Mouse (Mus musculus) frontal cortex, postnatal 14 days (tissue): ENCODE data around the gene Hdac4.

ENCODE experiments used
- DNase-seq, 2 experiments: peaks; one replicate each; pipeline ENCODE4 v3.0.0; 2022; ENCODE audit warnings: low spot score in 2 of 2

Gene Hdac4

DNA sequence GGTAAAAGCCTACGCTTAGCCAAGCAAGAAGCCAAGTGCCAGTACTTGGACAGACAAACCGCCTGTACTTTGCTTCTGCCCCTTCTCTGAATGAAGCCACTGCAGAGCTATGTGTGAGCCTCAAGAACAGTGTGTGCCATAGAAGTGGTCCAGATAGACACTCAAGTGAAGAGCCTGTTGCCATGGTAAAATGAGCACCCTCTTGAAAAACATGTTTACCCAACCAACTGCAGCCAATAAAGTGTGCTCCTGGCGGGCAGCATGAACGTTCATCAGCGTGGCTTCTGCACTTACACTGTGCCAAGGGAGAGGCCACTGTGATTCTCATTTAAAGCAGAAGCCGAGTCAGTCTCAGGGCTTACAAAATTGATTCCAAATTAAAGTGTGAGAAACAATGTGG, 165.0 kb downstream of the Hdac4 start:
- DNase-seq, result no peak

GRCm38 (mm10) chr1:92028158-92028557, 167.3 kb downstream of the Hdac4 start:
- no peak for DNase-seq

GRCm38 (mm10) chr1:92026351-92026750, 169.1 kb downstream of the Hdac4 start:
- DNase-seq, result no peak

- DNase-seq, result no peak
Observed at GRCm38 (mm10) chr1:92023906-92024305, 171.6 kb downstream of the Hdac4 start.

GRCm38 (mm10) chr1:92022009-92022408, 173.5 kb downstream of the Hdac4 start:
- DNase-seq, result no peak

GRCm38 (mm10) chr1:92015938-92016672, 179.4 kb downstream of the Hdac4 start:
- no peak for DNase-seq

- no peak for DNase-seq
Observed at GRCm38 (mm10) chr1:92015252-92015651, 180.2 kb downstream of the Hdac4 start.

GRCm38 (mm10) chr1:92014496-92014895, 181.0 kb downstream of the Hdac4 start:
- no peak for DNase-seq

- DNase-seq, result no peak
Observed at GRCm38 (mm10) chr1:92006666-92007065, 188.8 kb downstream of the Hdac4 start.

DNA sequence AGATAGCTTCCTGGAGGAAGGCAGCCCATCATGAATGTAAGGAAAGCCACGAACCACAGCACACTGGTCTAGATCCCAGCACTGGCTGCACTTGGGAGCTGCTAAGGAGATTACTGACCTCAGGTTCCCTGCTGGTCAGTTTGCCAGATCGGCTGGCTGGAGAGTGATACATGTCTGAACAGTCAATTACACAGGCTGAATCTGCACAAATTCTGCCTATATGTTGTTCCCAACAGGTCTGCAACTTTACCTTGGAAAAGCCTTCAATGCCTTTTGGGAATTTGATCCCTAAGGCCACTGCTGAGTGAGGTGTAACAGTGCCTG, 189.9 kb downstream of the Hdac4 start:
- DNase-seq, result no peak

GRCm38 (mm10) chr1:92004906-92005616, 190.4 kb downstream of the Hdac4 start:
- DNase-seq, result no peak

- no peak for DNase-seq
Observed at GRCm38 (mm10) chr1:92004122-92004521, 191.4 kb downstream of the Hdac4 start.

- no peak for DNase-seq
Observed at GRCm38 (mm10) chr1:92000226-92000625, 195.3 kb downstream of the Hdac4 start.

DNA sequence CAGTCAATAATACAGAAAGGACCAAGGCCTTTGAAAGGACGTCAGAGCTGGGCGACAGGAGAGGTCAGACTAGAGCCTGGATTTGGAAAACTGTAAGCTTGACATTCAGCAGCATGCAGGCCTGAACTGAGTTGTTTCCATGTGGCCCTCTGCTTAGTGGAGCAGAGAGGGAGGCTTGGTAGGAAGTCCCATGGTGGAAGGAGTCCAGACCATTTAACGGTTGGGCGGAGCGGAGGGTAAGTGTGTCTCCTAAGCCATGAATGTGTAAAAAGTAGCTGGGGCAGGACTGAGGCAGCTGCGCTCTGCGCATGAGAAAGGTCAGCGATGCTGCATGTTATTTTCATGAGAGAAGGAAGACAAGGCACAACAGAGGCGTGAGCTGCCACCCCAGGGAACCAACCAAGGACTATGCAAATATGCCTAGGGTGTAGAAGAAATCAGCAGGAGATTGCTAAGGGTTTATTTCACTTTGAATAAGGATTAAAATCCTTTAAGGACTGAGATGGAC, 201.8 kb downstream of the Hdac4 start:
- DNase-seq, result no peak

DNA sequence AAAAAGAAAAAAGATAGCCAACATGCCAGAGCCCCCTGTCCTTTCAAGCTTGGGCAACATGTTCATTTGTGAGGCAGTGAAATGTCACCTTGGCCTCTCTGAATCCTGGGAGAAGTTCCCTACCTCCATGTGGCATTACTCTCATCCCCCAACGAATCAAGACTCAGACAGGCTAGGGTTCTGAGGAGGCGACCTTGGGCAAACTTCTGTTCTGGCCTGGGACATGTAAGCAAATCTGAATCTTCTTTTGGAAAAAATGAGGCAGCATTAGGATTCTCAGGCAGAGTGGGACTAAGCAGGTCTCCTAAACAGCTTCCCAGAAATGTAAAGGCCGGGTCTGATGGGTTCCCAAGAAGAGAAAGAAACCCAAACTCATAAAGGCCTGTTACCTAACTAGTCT, 202.8 kb downstream of the Hdac4 start:
- no peak for DNase-seq

DNA sequence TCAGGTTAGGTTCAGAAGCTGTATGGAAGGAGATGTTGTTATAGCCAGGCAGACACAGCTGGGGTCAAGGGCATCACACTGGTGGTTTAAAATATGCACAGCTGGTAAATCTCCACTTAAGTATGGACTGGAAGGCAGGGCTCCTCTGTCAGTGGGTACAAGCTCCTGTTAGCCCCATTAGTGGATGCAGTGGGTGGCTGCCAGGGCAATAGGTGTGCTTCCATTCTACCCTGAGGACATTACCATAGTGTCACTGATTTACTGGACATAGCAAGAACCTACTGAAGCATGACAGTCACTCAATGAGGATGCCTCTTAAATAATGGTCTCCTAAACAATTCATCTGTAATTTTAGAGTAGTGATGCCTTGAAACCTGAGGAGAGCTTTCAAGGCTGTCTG, 203.9 kb downstream of the Hdac4 start:
- no peak for DNase-seq

DNA sequence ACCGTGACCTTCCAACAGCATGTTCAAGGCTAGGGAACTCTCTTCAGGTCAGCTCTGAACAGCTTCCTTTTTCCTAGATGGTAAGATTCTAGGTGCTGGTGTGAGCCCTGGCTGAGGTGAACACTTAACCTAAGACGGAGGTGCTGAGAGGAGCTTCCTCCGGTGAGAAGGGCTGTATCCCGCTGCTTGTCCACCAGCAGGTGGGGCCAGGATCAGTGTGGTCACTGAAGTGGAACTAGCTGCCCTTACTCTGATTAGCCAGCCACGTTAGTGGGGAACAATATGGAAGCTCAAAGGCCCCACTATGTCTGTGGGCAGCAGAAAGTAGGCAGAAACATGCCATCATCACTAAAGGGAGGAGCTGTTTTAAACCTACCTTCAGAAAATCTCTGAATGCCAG, 204.6 kb downstream of the Hdac4 start:
- no peak for DNase-seq

DNA sequence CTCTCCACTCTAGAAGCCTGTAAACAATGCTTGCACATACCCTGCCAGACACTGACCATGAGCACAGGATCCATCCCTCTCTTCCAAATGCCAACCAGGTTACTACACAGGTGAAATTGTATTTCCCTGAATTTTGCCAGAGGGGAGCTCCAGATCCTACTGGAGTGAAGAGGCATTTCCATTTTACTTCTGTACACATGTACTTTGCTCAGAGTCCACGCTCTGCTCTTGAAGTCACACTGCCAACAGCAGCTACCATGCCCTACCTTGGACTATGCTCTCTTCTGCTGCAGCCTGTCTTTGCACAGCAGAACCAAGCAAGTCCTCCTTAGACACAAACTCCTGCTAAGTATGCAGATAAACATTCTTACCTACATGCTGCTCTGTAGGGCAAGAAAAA, 206.6 kb downstream of the Hdac4 start:
- DNase-seq, result no peak

GRCm38 (mm10) chr1:91987431-91987830, 208.1 kb downstream of the Hdac4 start:
- peak in 1 of 2 experiments; percentile 32 for DNase-seq

- no peak for DNase-seq
Observed at GRCm38 (mm10) chr1:91985783-91986182, 209.7 kb downstream of the Hdac4 start.

DNA sequence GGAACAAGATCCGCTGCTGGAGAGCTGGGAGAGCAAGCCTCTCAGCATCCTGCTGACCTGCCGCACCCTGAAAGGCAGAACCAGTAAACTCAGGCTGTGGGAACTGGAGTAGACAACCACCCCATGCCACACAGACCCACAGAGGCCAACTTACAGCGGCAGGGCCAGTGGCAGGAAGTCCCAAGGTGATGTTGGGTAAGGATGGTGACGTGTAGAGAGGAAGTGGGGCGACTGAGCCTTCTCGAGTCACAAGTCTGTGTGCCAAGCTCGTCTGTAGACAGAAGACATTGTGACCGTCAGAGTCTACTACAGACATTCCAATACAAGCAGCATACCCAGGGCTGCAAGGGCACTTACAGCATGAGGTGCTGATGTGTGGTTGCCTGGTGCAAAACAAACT, 211.0 kb downstream of the Hdac4 start:
- no peak for DNase-seq

DNA sequence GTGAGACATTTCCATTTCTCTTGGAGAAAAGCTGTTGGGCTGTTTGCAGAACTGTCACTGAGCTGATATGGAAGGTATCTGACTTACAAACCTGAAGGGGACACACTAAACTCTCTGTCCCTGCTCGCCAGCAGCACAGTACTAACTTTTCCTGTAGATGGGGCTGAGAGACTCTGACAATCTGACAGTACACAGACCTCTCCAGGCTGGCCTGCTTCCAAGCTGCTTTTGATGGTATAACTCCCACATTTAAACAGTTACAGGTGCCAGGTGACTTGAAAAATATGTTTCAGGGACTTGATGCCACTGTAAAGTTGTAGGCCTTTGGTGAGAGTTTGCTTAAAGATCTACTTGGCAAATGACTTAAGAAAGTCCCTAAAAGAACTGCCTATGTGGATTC, 214.1 kb downstream of the Hdac4 start:
- DNase-seq, result no peak

DNA sequence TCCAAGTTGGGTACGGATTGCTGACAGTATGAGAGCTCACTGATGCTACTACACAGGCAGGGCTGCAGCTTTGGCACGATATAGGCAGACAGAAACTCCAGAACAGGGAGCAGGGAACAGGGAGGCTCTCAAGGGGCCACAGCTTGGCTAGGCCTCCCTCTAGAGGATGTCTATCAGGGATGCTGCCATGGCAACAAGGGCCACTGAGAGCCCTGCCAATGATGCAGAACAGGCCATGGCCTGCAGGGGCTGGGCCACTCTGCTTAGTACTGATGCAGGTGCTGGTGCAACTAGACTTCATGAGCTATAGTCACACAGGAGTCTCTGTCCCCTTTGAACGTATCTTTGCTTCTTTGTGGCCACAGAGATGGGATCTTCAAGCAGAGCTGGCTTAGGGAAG, 217.1 kb downstream of the Hdac4 start:
- DNase-seq, result no peak
